Mouse (Mus musculus): ENCODE measurements at regions not wholly inside any gene's neighbourhood (a gene's known extent, or its start where the extent isn't known, plus 50 kb on each side); places are given as distances from the start of the nearest gene placed in this dataset.
A peak's percentile ranks its signal among the peaks of the same experiment; 100 is the strongest.

DNA sequence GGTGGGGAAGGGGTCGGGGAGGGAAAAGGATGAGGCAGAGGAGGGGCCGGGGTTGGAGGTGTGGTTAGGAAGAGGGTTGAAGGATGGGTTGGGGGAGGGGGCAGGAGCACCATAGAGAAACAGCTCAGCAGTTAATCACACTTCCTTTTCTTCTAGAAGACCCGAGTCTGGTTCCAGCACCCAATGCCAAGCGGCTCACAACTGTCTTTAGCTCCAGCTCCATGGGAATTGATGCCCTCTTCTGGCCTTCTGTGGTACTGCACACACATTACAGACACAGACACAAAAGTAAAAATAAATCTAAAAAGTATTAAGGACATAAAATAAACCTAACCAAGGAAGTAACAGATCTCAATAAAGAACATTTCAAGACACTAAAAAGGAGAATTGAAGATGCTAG lies 73.6 kb upstream of the Tbx5 start:
- no peak overlapping the region for H3K27ac ChIP-seq (ENCODE audit: insufficient read depth, low read depth, low read length)
- TF ChIP-seq POLR2A (IDR thresholded peaks at IDR 0.05; ENCODE audit: low read depth, low read length) (no peak), CTCF (IDR thresholded peaks at IDR 0.05; ENCODE audit: extremely low read depth, insufficient read length, insufficient replicate concordance, low read depth, low read length) (peak; percentile 10; the same call in 1 of the 2 replicates)
- no peaks in the 10 kb centered on the region for H3K27me3 ChIP-seq (ENCODE audit: control insufficient read depth, insufficient read depth, low read length)
- no peak overlapping the region for H3K4me3 ChIP-seq (ENCODE audit: low read depth, low read length)
- H3K36me3 ChIP-seq (ENCODE audit: control insufficient read depth, insufficient read depth, low read length) = no peaks in the 10 kb centered on the region
- H3K4me1 ChIP-seq (ENCODE audit: control insufficient read depth, insufficient read depth, insufficient read length, low read length) = no peaks in the 10 kb centered on the region
- 69% methylated on average over 4 of the region's 4 CpGs for WGBS

DNA sequence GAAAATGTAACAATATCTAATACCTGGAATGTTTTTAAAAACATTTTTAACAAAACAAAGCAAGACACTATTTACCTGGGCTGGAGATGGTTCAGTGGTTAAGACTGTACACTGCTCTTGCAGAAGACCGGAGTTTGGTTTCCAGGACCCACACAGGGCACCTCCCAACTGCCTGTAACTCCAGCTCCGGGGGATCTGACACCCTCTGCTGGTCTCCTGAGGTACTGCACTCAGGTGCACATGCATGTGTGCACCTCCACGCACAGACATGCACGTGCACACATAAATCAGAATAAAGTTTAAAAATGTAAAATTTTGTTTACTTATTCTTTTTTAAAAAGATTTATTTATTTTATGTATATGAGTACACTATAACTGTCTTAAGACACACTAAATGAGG lies 70.4 kb upstream of the Tbx5 start:
- Histone ChIP-seq H3K27me3 (ENCODE audit: control insufficient read depth, insufficient read depth, low read length) (no peaks in the 10 kb centered on the region), H3K4me1 (ENCODE audit: control insufficient read depth, insufficient read depth, insufficient read length, low read length) (no peaks in the 10 kb centered on the region), H3K27ac (ENCODE audit: insufficient read depth, low read depth, low read length) (no peak overlapping the region), H3K36me3 (ENCODE audit: control insufficient read depth, insufficient read depth, low read length) (no peaks in the 10 kb centered on the region), H3K4me3 (ENCODE audit: low read depth, low read length) (no peak overlapping the region)
- 75% methylated on average over 4 of the region's 4 CpGs for WGBS
- 0 out of 2 replicates have a peak, but pooled peaks have one; percentile 21 for TF ChIP-seq CTCF (IDR thresholded peaks at IDR 0.05; ENCODE audit: extremely low read depth, insufficient read length, insufficient replicate concordance, low read depth, low read length)
- TF ChIP-seq POLR2A (IDR thresholded peaks at IDR 0.05; ENCODE audit: low read depth, low read length) = no peak

DNA sequence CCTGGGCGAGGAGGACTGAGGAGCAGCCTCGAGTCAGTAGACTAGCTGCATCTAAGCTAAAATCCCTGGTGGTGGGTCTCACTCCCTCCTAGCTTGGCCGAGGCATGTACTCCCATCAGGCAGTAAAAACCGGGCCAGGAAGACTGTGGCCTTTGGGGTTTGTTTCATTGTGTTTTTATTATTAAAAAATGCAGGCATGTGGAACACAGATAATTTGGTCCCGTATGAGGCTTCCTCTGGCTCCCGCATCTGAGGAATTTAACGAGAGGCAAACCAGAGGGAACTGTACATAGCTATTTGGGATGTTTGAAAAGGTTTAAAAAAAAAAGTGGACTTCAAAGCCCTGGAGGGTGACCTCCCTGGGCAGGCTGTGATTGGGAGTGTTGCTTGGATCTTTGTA lies 69.1 kb upstream of the Tbx5 start:
- WGBS = 51% methylated on average over 7 of the region's 7 CpGs
- Histone ChIP-seq H3K36me3 (ENCODE audit: control insufficient read depth, insufficient read depth, low read length) (no peaks in the 10 kb centered on the region), H3K27me3 (ENCODE audit: control insufficient read depth, insufficient read depth, low read length) (no peaks in the 10 kb centered on the region), H3K27ac (ENCODE audit: insufficient read depth, low read depth, low read length) (no peak overlapping the region), H3K4me3 (ENCODE audit: low read depth, low read length) (no peak overlapping the region), H3K4me1 (ENCODE audit: control insufficient read depth, insufficient read depth, insufficient read length, low read length) (no peaks in the 10 kb centered on the region)
- no peak for TF ChIP-seq POLR2A (IDR thresholded peaks at IDR 0.05; ENCODE audit: low read depth, low read length)
- no peak for TF ChIP-seq CTCF (IDR thresholded peaks at IDR 0.05; ENCODE audit: extremely low read depth, insufficient read length, insufficient replicate concordance, low read depth, low read length)

DNA sequence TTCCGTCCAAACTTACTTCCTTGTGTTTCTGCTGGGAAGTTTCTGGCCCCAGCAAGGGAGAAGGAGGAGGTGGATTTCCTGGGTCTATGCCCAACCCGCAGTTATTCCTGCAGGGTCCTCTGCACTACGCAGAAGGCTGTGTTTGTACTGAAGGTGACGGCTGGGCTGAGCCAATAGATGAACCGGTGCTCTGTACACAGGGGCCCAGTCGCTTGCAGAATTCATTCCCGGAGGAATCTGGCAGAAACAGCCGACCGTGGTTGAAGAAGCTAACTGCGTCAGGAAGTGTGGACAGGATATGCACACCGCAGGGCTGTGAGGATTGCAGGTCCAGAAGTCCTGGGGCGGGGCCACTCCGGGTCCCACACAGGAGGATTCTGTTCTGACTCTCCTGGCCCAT lies 66.1 kb upstream of the Tbx5 start:
- Histone ChIP-seq H3K27ac (ENCODE audit: insufficient read depth, low read depth, low read length) (no peak overlapping the region), H3K4me3 (ENCODE audit: low read depth, low read length) (no peak overlapping the region), H3K4me1 (ENCODE audit: control insufficient read depth, insufficient read depth, insufficient read length, low read length) (no peaks in the 10 kb centered on the region), H3K27me3 (ENCODE audit: control insufficient read depth, insufficient read depth, low read length) (no peaks in the 10 kb centered on the region), H3K36me3 (ENCODE audit: control insufficient read depth, insufficient read depth, low read length) (no peaks in the 10 kb centered on the region)
- 12% methylated on average over 13 of the region's 13 CpGs for WGBS
- TF ChIP-seq CTCF (IDR thresholded peaks at IDR 0.05; ENCODE audit: extremely low read depth, insufficient read length, insufficient replicate concordance, low read depth, low read length) (no peak), POLR2A (IDR thresholded peaks at IDR 0.05; ENCODE audit: low read depth, low read length) (no peak)

DNA sequence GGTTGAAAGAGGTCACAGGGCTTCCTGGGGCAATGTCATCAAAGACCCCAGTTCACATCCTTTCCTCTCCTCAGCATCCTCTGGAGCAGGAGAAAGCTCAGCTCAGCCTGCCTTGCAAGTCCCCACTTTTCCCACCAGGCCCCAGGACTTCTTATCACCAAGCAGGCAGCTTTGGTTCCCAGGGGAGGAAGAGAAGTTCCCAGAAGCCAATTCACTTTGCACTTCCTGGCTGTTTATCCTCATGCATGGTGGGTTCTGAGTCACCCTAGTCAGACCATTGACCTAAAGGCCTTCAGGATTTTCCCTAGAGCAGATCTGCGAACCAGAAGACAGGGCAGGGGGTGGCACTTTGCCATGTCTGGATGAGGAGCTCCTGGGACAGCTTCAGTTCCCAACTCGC lies 61.5 kb upstream of the Tbx5 start:
- Histone ChIP-seq H3K27me3 (ENCODE audit: control insufficient read depth, insufficient read depth, low read length) (no peaks in the 10 kb centered on the region), H3K27ac (ENCODE audit: insufficient read depth, low read depth, low read length) (no peak overlapping the region), H3K4me3 (ENCODE audit: low read depth, low read length) (no peak overlapping the region), H3K4me1 (ENCODE audit: control insufficient read depth, insufficient read depth, insufficient read length, low read length) (no peaks in the 10 kb centered on the region), H3K36me3 (ENCODE audit: control insufficient read depth, insufficient read depth, low read length) (no peaks in the 10 kb centered on the region)
- TF ChIP-seq POLR2A (IDR thresholded peaks at IDR 0.05; ENCODE audit: low read depth, low read length) (no peak), CTCF (IDR thresholded peaks at IDR 0.05; ENCODE audit: extremely low read depth, insufficient read length, insufficient replicate concordance, low read depth, low read length) (no peak)
- WGBS = 71% methylated on average over 2 of the region's 2 CpGs

DNA sequence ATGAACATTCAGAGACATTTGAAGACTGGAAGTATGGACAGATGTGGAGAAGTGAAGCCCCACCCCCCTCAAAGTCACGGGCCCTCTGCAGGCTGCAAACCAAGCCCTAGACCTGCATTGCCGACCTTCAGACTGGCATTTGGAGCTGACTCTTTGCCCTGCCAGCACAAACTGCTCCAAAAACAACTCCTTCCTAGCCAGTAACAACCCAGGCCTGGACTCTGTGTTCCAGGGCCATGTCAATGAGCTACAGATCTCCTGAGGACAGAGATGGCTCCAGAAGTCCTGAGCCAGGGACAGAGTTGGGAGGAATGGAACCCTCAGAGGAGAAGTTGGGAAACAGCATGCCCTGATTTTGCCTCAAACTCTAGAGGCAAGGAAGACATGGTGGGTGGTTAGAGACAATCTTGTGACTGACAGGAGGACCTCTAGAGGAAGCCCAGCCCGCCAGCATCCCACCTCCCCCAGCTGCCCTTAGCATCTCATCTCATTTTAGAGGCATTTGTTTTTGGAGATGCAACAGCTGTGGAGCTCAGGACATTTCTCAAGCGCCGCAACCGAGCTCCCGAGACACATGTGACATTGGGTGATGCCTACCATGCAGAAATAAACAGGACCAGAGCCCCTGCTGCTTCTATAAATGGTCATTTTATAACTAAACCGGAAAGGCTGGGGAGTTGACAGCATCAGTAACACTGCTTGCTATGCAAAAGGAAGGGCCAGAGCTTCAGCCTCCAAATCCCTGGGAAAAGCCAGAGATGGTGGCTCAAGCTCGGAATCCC lies 56.2 kb upstream of the Tbx5 start:
- Histone ChIP-seq H3K27ac (ENCODE audit: insufficient read depth, low read depth, low read length) (no peak overlapping the region), H3K4me3 (ENCODE audit: low read depth, low read length) (no peak overlapping the region), H3K27me3 (ENCODE audit: control insufficient read depth, insufficient read depth, low read length) (no peaks in the 10 kb centered on the region), H3K36me3 (ENCODE audit: control insufficient read depth, insufficient read depth, low read length) (no peaks in the 10 kb centered on the region), H3K4me1 (ENCODE audit: control insufficient read depth, insufficient read depth, insufficient read length, low read length) (no peaks in the 10 kb centered on the region)
- TF ChIP-seq CTCF (IDR thresholded peaks at IDR 0.05; ENCODE audit: extremely low read depth, insufficient read length, insufficient replicate concordance, low read depth, low read length) (no peak), POLR2A (IDR thresholded peaks at IDR 0.05; ENCODE audit: low read depth, low read length) (no peak)
- 61% methylated on average over 9 of the region's 9 CpGs for WGBS

DNA sequence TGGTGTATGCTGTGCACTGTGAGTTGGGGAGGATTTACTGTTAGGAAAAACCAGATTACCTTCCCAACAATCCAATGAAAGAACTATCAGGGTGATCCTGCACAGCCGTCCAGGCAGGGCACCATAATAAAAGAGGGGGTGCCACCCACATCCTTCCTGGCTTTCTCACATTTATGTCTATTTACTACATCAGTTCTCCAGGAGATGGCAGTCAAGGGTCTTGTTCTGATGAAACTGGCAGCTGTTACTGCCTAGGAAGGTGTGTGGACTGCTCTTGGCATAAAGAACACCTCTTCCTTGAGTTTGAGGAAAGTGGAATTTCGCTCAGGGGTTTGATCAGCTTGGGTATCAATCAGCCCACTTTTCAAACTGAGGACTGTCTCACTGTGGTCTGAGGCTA lies 54.6 kb upstream of the Tbx5 start:
- TF ChIP-seq POLR2A (IDR thresholded peaks at IDR 0.05; ENCODE audit: low read depth, low read length) (no peak), CTCF (IDR thresholded peaks at IDR 0.05; ENCODE audit: extremely low read depth, insufficient read length, insufficient replicate concordance, low read depth, low read length) (no peak)
- Histone ChIP-seq H3K27me3 (ENCODE audit: control insufficient read depth, insufficient read depth, low read length) (no peaks in the 10 kb centered on the region), H3K27ac (ENCODE audit: insufficient read depth, low read depth, low read length) (no peak overlapping the region), H3K4me1 (ENCODE audit: control insufficient read depth, insufficient read depth, insufficient read length, low read length) (no peaks in the 10 kb centered on the region), H3K4me3 (ENCODE audit: low read depth, low read length) (no peak overlapping the region), H3K36me3 (ENCODE audit: control insufficient read depth, insufficient read depth, low read length) (no peaks in the 10 kb centered on the region)
- 14% methylated on average over 2 of the region's 2 CpGs for WGBS

Data from small intestine, adult 2 months (tissue).